Mouse (Mus musculus): ENCODE measurements around the gene Hoxb6.

Gene Hoxb6

GRCm38 (mm10) chr11:96341701-96342575 is 49.7 kb downstream of the Hoxb6 start:
- DNase-seq = no peak

GRCm38 (mm10) chr11:96342576-96342930 is 50.3 kb downstream of the Hoxb6 start:
- no peak for DNase-seq

GRCm38 (mm10) chr11:96343206-96343745 is 51.0 kb downstream of the Hoxb6 start:
- DNase-seq = no peak

GRCm38 (mm10) chr11:96344061-96344877 is 52.0 kb downstream of the Hoxb6 start:
- no peak for DNase-seq

GRCm38 (mm10) chr11:96344878-96345159 is 52.5 kb downstream of the Hoxb6 start:
- no peak for DNase-seq

GRCm38 (mm10) chr11:96345220-96345892 is 53.1 kb downstream of the Hoxb6 start:
- DNase-seq = no peak

GRCm38 (mm10) chr11:96345893-96346806 is 53.9 kb downstream of the Hoxb6 start:
- DNase-seq = no peak

GRCm38 (mm10) chr11:96346916-96347520 is 54.7 kb downstream of the Hoxb6 start:
- no peak for DNase-seq

GRCm38 (mm10) chr11:96347717-96348116 is 55.4 kb downstream of the Hoxb6 start:
- DNase-seq = no peak

GRCm38 (mm10) chr11:96348141-96348928 is 56.1 kb downstream of the Hoxb6 start:
- DNase-seq = no peak

- DNase-seq = no peak
These were observed 56.7 kb downstream of the Hoxb6 start for GRCm38 (mm10) chr11:96348988-96349387.

GRCm38 (mm10) chr11:96349491-96350340 is 57.4 kb downstream of the Hoxb6 start:
- no peak for DNase-seq

GRCm38 (mm10) chr11:96350341-96350624 is 58.0 kb downstream of the Hoxb6 start, which contains the start of gene Hoxb2:
Gene Hoxb2, plus strand, starts transcription at chr11:96350525.
- no peak for DNase-seq

- no peak for DNase-seq
These were observed 58.5 kb downstream of the Hoxb6 start for GRCm38 (mm10) chr11:96350791-96351190.

All from thymus, postnatal 14 days (tissue).